Mouse (Mus musculus) forebrain, embryonic 10.5 days (tissue): ENCODE measurements around the gene Slc25a48. TPM values are rescaled to one million over a fixed set of nuclear protein-coding genes. Genes with fewer than 3 reads are reported as not detected.
A peak's percentile ranks its signal among the peaks of the same experiment; 100 is the strongest.

Experiments
- DNase-seq: peaks from one replicate; pipeline ENCODE4 v3.0.0-alpha.2; 2017; ENCODE audit warnings: low spot score; ENCODE audit errors: extremely low spot score
- H3K27ac ChIP-seq: fragments of 300-500 bp; sonication (generic); 2 replicates; pipeline ENCODE4 v1.5.1; 2016; ENCODE audit warnings: mild to moderate bottlenecking
- H3K27me3 ChIP-seq: fragments of 300-500 bp; sonication (generic); 2 replicates; pipeline ENCODE4 v1.6.1; 2016; ENCODE audit warnings: mild to moderate bottlenecking; ENCODE audit not compliant: poor library complexity, severe bottlenecking
- H3K36me3 ChIP-seq: fragments of 300-500 bp; sonication (generic); replicated peaks from 2 replicates; pipeline ENCODE4 v1.6.1; 2016; ENCODE audit warnings: mild to moderate bottlenecking, moderate library complexity
- H3K4me1 ChIP-seq: fragments of 300-500 bp; sonication (generic); 2 replicates; pipeline ENCODE4 v1.6.1; 2016
- H3K4me3 ChIP-seq: fragments of 300-500 bp; sonication (generic); 2 replicates; pipeline ENCODE4 v1.5.1; 2016; ENCODE audit warnings: mild to moderate bottlenecking, moderate library complexity
- H3K9me3 ChIP-seq: fragments of 300-500 bp; sonication (generic); 2 replicates; pipeline ENCODE4 v1.6.1; 2016; ENCODE audit warnings: mild to moderate bottlenecking, moderate library complexity
- WGBS: fragments of 180-500 bp; shearing (Covaris S2); methylation state at CpG from one replicate; pipeline ENCODE4 v1.1.7; 2016; 5-methylcytosine and 5-hydroxymethylcytosine counted together
- polyA plus RNA-seq: library from polyadenylated mRNA; unstranded; fragments of >200 nt; fragmentation: Nextera tagmentation; extraction: Ambion mirVana; gene quantifications from 2 replicates; pipeline ENCODE4 v1.2.1, GENCODE M21; 2016

The Slc25a48 gene
- polyA plus RNA-seq, 1 experiment from 2014 or later = not detected

- Histone ChIP-seq H3K27me3 (no peaks in the 10 kb centered on the region), H3K4me1 (peaks cover 16% of the 10 kb centered on the region), H3K4me3 (no peak overlapping the region), H3K27ac (no peak overlapping the region), H3K36me3 (no peaks in the 10 kb centered on the region), H3K9me3 (no peaks in the 10 kb centered on the region)
- DNase-seq = no peak
- WGBS = 89% methylated on average over 4 of the region's 4 CpGs
These were observed 24.6 kb downstream of the Slc25a48 start for GRCm38 (mm10) chr13:56462791-56463190.

DNA sequence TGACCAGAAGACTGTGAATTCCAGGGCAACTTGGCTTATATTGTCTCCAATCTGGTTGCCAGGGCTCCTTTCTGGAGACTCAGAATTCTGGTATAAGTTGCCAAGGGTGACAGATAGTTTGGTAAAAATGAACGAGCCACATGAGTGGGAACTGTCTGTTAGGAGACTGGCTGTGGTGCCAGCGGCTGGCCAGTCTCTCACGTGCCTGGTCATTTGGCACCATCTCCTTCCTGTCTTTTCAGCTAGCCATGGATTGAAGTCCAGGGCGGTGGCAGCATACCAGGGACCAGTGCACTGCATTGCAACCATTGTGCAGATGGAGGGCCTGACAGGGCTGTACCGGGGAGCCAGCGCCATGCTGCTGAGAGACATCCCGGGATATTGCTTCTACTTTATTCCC, 25.1 kb downstream of the Slc25a48 start:
- WGBS = 87% methylated on average over 7 of the region's 7 CpGs

DNA sequence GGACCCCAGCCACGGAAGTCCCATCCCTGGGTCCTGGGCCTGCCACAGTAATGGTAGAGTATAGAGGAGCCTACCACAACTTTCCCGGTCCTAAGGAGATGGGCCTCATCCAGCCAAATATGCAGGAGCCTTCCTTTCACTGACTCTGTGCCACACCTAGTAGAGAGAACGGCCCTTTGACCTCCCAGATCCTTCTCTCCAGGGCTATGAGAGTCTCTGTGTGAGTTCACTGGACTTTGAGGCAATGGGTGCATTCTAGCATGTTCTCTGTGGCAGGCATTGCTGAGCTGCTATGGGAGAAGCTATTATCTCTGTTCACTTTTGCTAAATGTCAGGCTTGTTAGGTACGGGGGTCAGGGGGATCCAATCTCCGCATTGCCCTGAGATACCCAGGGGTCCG, 25.6 kb downstream of the Slc25a48 start:
- 86% methylated on average over 6 of the region's 6 CpGs for WGBS
- no peak for DNase-seq
- no peaks in the 10 kb centered on the region for H3K36me3 ChIP-seq
- H3K4me1 ChIP-seq = peaks cover 16% of the 10 kb centered on the region
- H3K27ac ChIP-seq = no peak overlapping the region
- no peak overlapping the region for H3K4me3 ChIP-seq
- H3K27me3 ChIP-seq = no peaks in the 10 kb centered on the region
- no peaks in the 10 kb centered on the region for H3K9me3 ChIP-seq

More for the DNA sequence above, 25.1 kb downstream of the Slc25a48 start:
- Histone ChIP-seq H3K9me3 (no peaks in the 10 kb centered on the region), H3K36me3 (no peaks in the 10 kb centered on the region), H3K27me3 (no peaks in the 10 kb centered on the region), H3K4me3 (no peak overlapping the region), H3K27ac (no peak overlapping the region), H3K4me1 (peaks cover 16% of the 10 kb centered on the region)
- no peak for DNase-seq

- no peaks in the 10 kb centered on the region for H3K9me3 ChIP-seq
- H3K4me3 ChIP-seq = no peak overlapping the region
- no peaks in the 10 kb centered on the region for H3K36me3 ChIP-seq
- H3K27ac ChIP-seq = no peak overlapping the region
- WGBS = 94% methylated on average over 7 of the region's 7 CpGs
- H3K4me1 ChIP-seq = peaks cover 16% of the 10 kb centered on the region
- no peak for DNase-seq
- no peaks in the 10 kb centered on the region for H3K27me3 ChIP-seq
These were observed 29.6 kb downstream of the Slc25a48 start for GRCm38 (mm10) chr13:56467786-56468185.

DNA sequence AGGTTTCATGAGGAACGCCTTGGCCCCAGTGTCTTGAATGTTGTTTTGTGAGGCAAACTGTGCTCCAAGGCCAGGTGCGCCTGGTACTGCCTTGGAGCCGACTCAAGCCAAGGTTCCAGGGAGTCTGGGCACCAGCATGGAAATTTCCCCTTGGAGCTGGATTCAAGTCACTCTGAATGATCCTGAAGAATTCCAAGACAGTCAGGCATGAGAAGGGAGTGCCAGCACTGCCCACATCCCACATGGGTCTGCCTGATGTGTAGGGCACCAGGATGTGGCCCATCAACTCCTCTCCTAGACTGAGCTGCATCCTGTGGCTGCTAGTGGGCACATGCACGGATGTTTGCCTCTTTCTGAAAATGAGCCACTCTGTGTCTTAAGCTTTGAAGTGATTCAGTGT, 30.4 kb downstream of the Slc25a48 start:
- H3K27me3 ChIP-seq = no peaks in the 10 kb centered on the region
- no peak for DNase-seq
- H3K36me3 ChIP-seq = no peaks in the 10 kb centered on the region
- H3K27ac ChIP-seq = no peak overlapping the region
- 93% methylated on average over 4 of the region's 4 CpGs for WGBS
- no peaks in the 10 kb centered on the region for H3K9me3 ChIP-seq
- no peak overlapping the region for H3K4me3 ChIP-seq
- peaks cover 14% of the 10 kb centered on the region for H3K4me1 ChIP-seq

- no peak for DNase-seq
- H3K27me3 ChIP-seq = no peaks in the 10 kb centered on the region
- 89% methylated on average over 6 of the region's 6 CpGs for WGBS
- no peaks in the 10 kb centered on the region for H3K9me3 ChIP-seq
- no peak overlapping the region for H3K4me3 ChIP-seq
- no peak overlapping the region for H3K27ac ChIP-seq
- H3K36me3 ChIP-seq = no peaks in the 10 kb centered on the region
- no peaks in the 10 kb centered on the region for H3K4me1 ChIP-seq
These were observed 33.1 kb downstream of the Slc25a48 start for GRCm38 (mm10) chr13:56471211-56471610.

- H3K4me3 ChIP-seq = no peak overlapping the region
- WGBS = 88% methylated on average over 9 of the region's 9 CpGs
- H3K27ac ChIP-seq = no peak overlapping the region
- no peaks in the 10 kb centered on the region for H3K9me3 ChIP-seq
- no peaks in the 10 kb centered on the region for H3K27me3 ChIP-seq
- peaks cover 3% of the 10 kb centered on the region for H3K4me1 ChIP-seq
- no peak for DNase-seq
- H3K36me3 ChIP-seq = no peaks in the 10 kb centered on the region
These were observed 33.8 kb downstream of the Slc25a48 start for GRCm38 (mm10) chr13:56471951-56472350.

DNA sequence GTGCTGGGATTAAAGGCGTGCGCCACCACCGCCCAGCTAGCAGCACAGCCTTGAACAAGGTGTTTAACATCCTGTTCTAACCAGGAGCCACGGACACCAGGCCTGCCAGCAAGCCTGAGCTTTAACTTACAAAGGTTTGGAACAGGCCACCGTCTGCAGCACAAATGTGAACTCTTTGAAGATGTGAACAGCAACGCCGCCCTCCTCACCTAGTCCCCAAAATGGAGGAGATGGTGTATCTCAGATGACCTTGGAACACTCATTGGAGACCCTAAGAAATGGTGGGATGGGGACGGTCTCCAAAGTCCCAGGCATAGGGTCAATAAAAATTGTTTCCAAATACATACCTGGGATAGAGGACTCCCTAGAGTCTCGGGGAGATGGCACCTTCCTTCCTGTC, 34.5 kb downstream of the Slc25a48 start:
- no peak for DNase-seq
- H3K36me3 ChIP-seq = no peaks in the 10 kb centered on the region
- WGBS = 92% methylated on average over 9 of the region's 9 CpGs
- H3K4me3 ChIP-seq = no peak overlapping the region
- H3K4me1 ChIP-seq = peaks cover 8% of the 10 kb centered on the region
- no peaks in the 10 kb centered on the region for H3K9me3 ChIP-seq
- no peaks in the 10 kb centered on the region for H3K27me3 ChIP-seq
- no peak overlapping the region for H3K27ac ChIP-seq

DNA sequence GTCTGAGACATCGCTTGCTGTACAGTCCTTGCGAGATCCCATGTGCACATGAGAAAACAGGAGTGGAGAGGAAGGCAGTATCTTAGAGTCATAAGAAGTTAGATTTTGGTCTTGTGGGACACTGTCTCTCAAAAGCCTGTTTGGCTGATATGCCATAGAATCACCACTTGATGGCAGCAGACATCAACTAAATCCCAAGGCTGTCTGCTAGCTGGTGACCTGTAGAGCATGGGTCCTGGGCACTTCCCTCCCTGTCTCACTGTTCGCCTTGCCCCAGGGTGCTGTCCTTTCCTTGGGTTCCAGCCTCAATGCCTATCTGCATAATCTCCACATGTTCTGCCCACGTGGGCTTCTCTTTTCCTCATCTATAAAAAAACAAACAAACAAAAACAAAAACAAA, 37.2 kb downstream of the Slc25a48 start:
- no peak overlapping the region for H3K27ac ChIP-seq
- peaks cover 8% of the 10 kb centered on the region for H3K4me1 ChIP-seq
- H3K27me3 ChIP-seq = no peaks in the 10 kb centered on the region
- no peaks in the 10 kb centered on the region for H3K9me3 ChIP-seq
- 23% methylated on average over 4 of the region's 4 CpGs for WGBS
- no peak overlapping the region for H3K4me3 ChIP-seq
- peak; percentile 41 for DNase-seq
- no peaks in the 10 kb centered on the region for H3K36me3 ChIP-seq

DNA sequence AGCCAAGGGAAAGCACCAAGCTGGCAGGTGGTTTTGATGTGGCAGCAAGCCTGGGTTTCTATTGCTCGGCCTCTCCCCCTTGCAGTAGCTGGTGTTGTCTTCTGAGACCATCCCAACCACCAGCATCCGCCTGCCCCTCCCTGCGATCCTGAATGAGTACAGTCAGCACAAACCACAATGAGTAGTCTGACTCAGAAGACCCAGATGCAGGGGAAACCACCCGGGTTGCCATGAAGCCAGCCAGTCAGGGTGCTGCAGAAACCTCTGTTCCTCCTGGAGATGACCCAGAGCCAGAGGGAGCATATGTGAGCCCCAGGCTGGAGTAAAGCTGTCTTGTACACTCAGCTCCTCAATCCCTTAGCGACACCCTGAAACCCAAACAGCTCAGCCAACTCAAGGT, 38.6 kb downstream of the Slc25a48 start:
- no peak for DNase-seq
- peaks cover 8% of the 10 kb centered on the region for H3K4me1 ChIP-seq
- H3K27me3 ChIP-seq = no peaks in the 10 kb centered on the region
- H3K27ac ChIP-seq = no peak overlapping the region
- H3K9me3 ChIP-seq = no peaks in the 10 kb centered on the region
- 80% methylated on average over 5 of the region's 5 CpGs for WGBS
- no peaks in the 10 kb centered on the region for H3K36me3 ChIP-seq
- no peak overlapping the region for H3K4me3 ChIP-seq

GRCm38 (mm10) chr13:56477271-56477670, 39.1 kb downstream of the Slc25a48 start:
- no peaks in the 10 kb centered on the region for H3K27me3 ChIP-seq
- H3K4me3 ChIP-seq = no peak overlapping the region
- no peaks in the 10 kb centered on the region for H3K36me3 ChIP-seq
- peaks cover 8% of the 10 kb centered on the region for H3K4me1 ChIP-seq
- no peak overlapping the region for H3K27ac ChIP-seq
- no peak for DNase-seq
- WGBS = 65% methylated on average over 6 of the region's 6 CpGs
- no peaks in the 10 kb centered on the region for H3K9me3 ChIP-seq

DNA sequence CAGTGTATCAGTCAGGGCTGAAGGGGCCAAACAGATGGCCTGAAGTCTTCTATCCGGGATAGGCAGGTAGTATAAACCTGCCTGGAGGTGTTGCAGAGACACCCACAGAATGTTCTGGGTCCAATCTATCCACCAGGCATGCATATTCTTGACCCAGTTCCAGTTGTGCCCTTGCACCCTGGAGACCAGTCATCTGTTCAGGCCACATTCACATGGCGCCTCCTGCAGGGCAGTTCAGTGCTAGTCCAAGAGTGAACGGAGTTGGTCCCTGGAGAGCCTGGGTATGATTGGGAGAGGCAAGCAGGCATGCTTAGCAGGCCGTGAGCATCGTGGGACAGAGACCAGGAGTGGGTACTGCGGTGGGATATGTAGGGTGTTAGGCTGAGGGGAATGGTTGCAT, 39.9 kb downstream of the Slc25a48 start:
- no peak overlapping the region for H3K27ac ChIP-seq
- 84% methylated on average over 6 of the region's 6 CpGs for WGBS
- no peaks in the 10 kb centered on the region for H3K27me3 ChIP-seq
- no peak for DNase-seq
- no peak overlapping the region for H3K4me3 ChIP-seq
- no peaks in the 10 kb centered on the region for H3K36me3 ChIP-seq
- H3K9me3 ChIP-seq = no peaks in the 10 kb centered on the region
- peaks cover 8% of the 10 kb centered on the region for H3K4me1 ChIP-seq

GRCm38 (mm10) chr13:56482146-56482545, 44.0 kb downstream of the Slc25a48 start, which contains the start of gene Il9:
Gene Il9 (minus strand): TSS chr13:56482246.
- Histone ChIP-seq H3K36me3 (no peaks in the 10 kb centered on the region), H3K27ac (no peak within 1 kb of the TSS), H3K27me3 (no peaks in the 10 kb centered on the region), H3K4me3 (no peak within 1 kb of the TSS), H3K9me3 (no peaks in the 10 kb centered on the region), H3K4me1 (peaks cover 3% of the 10 kb centered on the region)
- WGBS = 81% methylated on average over 3 of the region's 3 CpGs
- no peak for DNase-seq

- Histone ChIP-seq H3K4me3 (no peak overlapping the region), H3K27ac (no peak overlapping the region), H3K36me3 (no peaks in the 10 kb centered on the region), H3K4me1 (no peaks in the 10 kb centered on the region), H3K27me3 (no peaks in the 10 kb centered on the region), H3K9me3 (no peaks in the 10 kb centered on the region)
- no peak for DNase-seq
- WGBS = 82% methylated on average over 5 of the region's 5 CpGs
These were observed 49.9 kb downstream of the Slc25a48 start for GRCm38 (mm10) chr13:56488012-56488411.
